Mouse (Mus musculus) left cerebral cortex, adult 11 months (tissue): Measurements from ENCODE around the gene Gm49425.

Experiments
- DNase-seq: peaks from one replicate; pipeline ENCODE4 v3.0.0; 2022; ENCODE audit warnings: low spot score

Gene Gm49425

GRCm38 (mm10) chr15:101491431-101491830 is 25.6 kb downstream of the Gm49425 start, which contains the start of gene Krt83:
Gene Krt83, minus strand, starts transcription at chr15:101491512.
- no peak for DNase-seq

GRCm38 (mm10) chr15:101485911-101486635 is 31.0 kb downstream of the Gm49425 start:
- peak; percentile 26 for DNase-seq

- no peak for DNase-seq
Measured at GRCm38 (mm10) chr15:101484939-101485338, 32.1 kb downstream of the Gm49425 start.

- DNase-seq: no peak
Measured at GRCm38 (mm10) chr15:101483646-101484045, 33.4 kb downstream of the Gm49425 start.

- no peak for DNase-seq
Measured at GRCm38 (mm10) chr15:101482056-101482455, 35.0 kb downstream of the Gm49425 start.

GRCm38 (mm10) chr15:101479666-101480060 is 37.4 kb downstream of the Gm49425 start:
- no peak for DNase-seq

GRCm38 (mm10) chr15:101479007-101479665 is 37.9 kb downstream of the Gm49425 start:
- peak; percentile 19 for DNase-seq

GRCm38 (mm10) chr15:101472952-101473528 is 44.0 kb downstream of the Gm49425 start, which contains the start of gene Krt86:
Gene Krt86, plus strand, starts transcription at chr15:101473478.
- DNase-seq: no peak

- DNase-seq: no peak
Measured at GRCm38 (mm10) chr15:101469093-101469492, 48.0 kb downstream of the Gm49425 start.
